Mouse (Mus musculus) midbrain, embryonic 12.5 days (tissue): ENCODE data around the gene Smarca2. TPM values are rescaled to one million over a fixed set of nuclear protein-coding genes. Genes with fewer than 3 reads are reported as not detected.

ENCODE experiments used
- ATAC-seq: fragments of 200-750 bp; cut with Nextera tagmentation; 2 replicates; pipeline ENCODE4 v1.8.0; 2017; ENCODE audit warnings: low read depth, moderate TSS enrichment, moderate library complexity; ENCODE audit not compliant: low FRiP score
- H3K27ac ChIP-seq: fragments of 300-500 bp; sonication (generic); replicated peaks from 2 replicates; pipeline ENCODE4 v1.5.1; 2016; ENCODE audit warnings: mild to moderate bottlenecking
- H3K27me3 ChIP-seq: fragments of 300-500 bp; sonication (generic); 2 replicates; pipeline ENCODE4 v1.6.1; 2016; ENCODE audit warnings: mild to moderate bottlenecking
- H3K36me3 ChIP-seq: fragments of 300-500 bp; sonication (generic); 2 replicates; pipeline ENCODE4 v1.6.1; 2016
- H3K4me1 ChIP-seq: fragments of 300-500 bp; sonication (generic); 2 replicates; pipeline ENCODE4 v1.6.1; 2016
- H3K4me2 ChIP-seq: fragments of 300-500 bp; sonication (generic); replicated peaks from 2 replicates; pipeline ENCODE4 v1.6.1; 2016; ENCODE audit warnings: mild to moderate bottlenecking, moderate library complexity
- H3K4me3 ChIP-seq: fragments of 300-500 bp; sonication (generic); 2 replicates; pipeline ENCODE4 v1.5.1; 2016; ENCODE audit warnings: mild to moderate bottlenecking
- H3K9ac ChIP-seq: fragments of 300-500 bp; sonication (generic); replicated peaks from 2 replicates; pipeline ENCODE4 v1.6.1; 2016; ENCODE audit warnings: mild to moderate bottlenecking, moderate library complexity
- H3K9me3 ChIP-seq: fragments of 300-500 bp; sonication (generic); 2 replicates; pipeline ENCODE4 v1.6.1; 2016; ENCODE audit warnings: mild to moderate bottlenecking
- WGBS: fragments of 180-500 bp; shearing (Covaris S2); methylation state at CpG from one replicate; pipeline ENCODE4 v1.1.7; 2016; 5-methylcytosine and 5-hydroxymethylcytosine counted together
- polyA plus RNA-seq: library from polyadenylated mRNA; unstranded; fragments of >200 nt; fragmentation: Nextera tagmentation; extraction: Ambion mirVana; gene quantifications from 2 replicates; pipeline ENCODE4 v1.2.1, GENCODE M21; 2016

The Smarca2 gene
- polyA plus RNA-seq, 1 experiment from 2014 or later: 52.7 TPM

- peaks cover 8% of the 10 kb centered on the region for H3K4me1 ChIP-seq
- no peak overlapping the region for H3K4me2 ChIP-seq
- no peak for ATAC-seq
- no peak overlapping the region for H3K4me3 ChIP-seq
- no peaks in the 10 kb centered on the region for H3K27me3 ChIP-seq
- no peaks in the 10 kb centered on the region for H3K9me3 ChIP-seq
- H3K27ac ChIP-seq: no peak overlapping the region
- H3K36me3 ChIP-seq: no peaks in the 10 kb centered on the region
- no peak overlapping the region for H3K9ac ChIP-seq
- 92% methylated on average over 5 of the region's 5 CpGs for WGBS
These were observed 27.4 kb downstream of the Smarca2 start for GRCm38 (mm10) chr19:26632228-26632627.

- no peak overlapping the region for H3K4me2 ChIP-seq
- 0 out of 2 replicates have a peak, but pooled peaks cover 7% of the 10 kb centered on the region for H3K4me1 ChIP-seq
- no peaks in the 10 kb centered on the region for H3K27me3 ChIP-seq
- no peak overlapping the region for H3K4me3 ChIP-seq
- H3K9me3 ChIP-seq: no peaks in the 10 kb centered on the region
- no peak overlapping the region for H3K27ac ChIP-seq
- WGBS: 93% methylated on average over 13 of the region's 13 CpGs
- H3K36me3 ChIP-seq: no peaks in the 10 kb centered on the region
- ATAC-seq: no peak
- no peak overlapping the region for H3K9ac ChIP-seq
These were observed 35.7 kb downstream of the Smarca2 start for GRCm38 (mm10) chr19:26640556-26640955.

GRCm38 (mm10) chr19:26641269-26641668 is 36.4 kb downstream of the Smarca2 start:
- H3K4me1 ChIP-seq: 0 out of 2 replicates have a peak, but pooled peaks cover 7% of the 10 kb centered on the region
- no peak for ATAC-seq
- no peak overlapping the region for H3K4me3 ChIP-seq
- no peak overlapping the region for H3K4me2 ChIP-seq
- H3K27ac ChIP-seq: no peak overlapping the region
- H3K27me3 ChIP-seq: no peaks in the 10 kb centered on the region
- no peaks in the 10 kb centered on the region for H3K9me3 ChIP-seq
- H3K36me3 ChIP-seq: no peaks in the 10 kb centered on the region
- H3K9ac ChIP-seq: no peak overlapping the region
- WGBS: 90% methylated on average over 10 of the region's 10 CpGs

GRCm38 (mm10) chr19:26643011-26643410 is 38.2 kb downstream of the Smarca2 start:
- Histone ChIP-seq H3K4me2 (no peak overlapping the region), H3K4me1 (0 out of 2 replicates have a peak, but pooled peaks cover 7% of the 10 kb centered on the region), H3K27ac (no peak overlapping the region), H3K36me3 (no peaks in the 10 kb centered on the region), H3K9me3 (no peaks in the 10 kb centered on the region), H3K4me3 (no peak overlapping the region), H3K9ac (no peak overlapping the region), H3K27me3 (no peaks in the 10 kb centered on the region)
- ATAC-seq: no peak
- 31% methylated on average over 4 of the region's 4 CpGs for WGBS

GRCm38 (mm10) chr19:26643936-26644335 is 39.1 kb downstream of the Smarca2 start:
- no peak for ATAC-seq
- Histone ChIP-seq H3K27ac (no peak overlapping the region), H3K4me1 (0 out of 2 replicates have a peak, but pooled peaks cover 7% of the 10 kb centered on the region), H3K4me2 (no peak overlapping the region), H3K4me3 (no peak overlapping the region), H3K27me3 (no peaks in the 10 kb centered on the region), H3K9ac (no peak overlapping the region), H3K36me3 (no peaks in the 10 kb centered on the region), H3K9me3 (no peaks in the 10 kb centered on the region)
- 79% methylated on average over 4 of the region's 4 CpGs for WGBS

GRCm38 (mm10) chr19:26645016-26645415 is 40.2 kb downstream of the Smarca2 start:
- H3K36me3 ChIP-seq: no peaks in the 10 kb centered on the region
- no peaks in the 10 kb centered on the region for H3K27me3 ChIP-seq
- H3K9ac ChIP-seq: no peak overlapping the region
- no peak overlapping the region for H3K4me2 ChIP-seq
- 85% methylated on average over 3 of the region's 3 CpGs for WGBS
- no peak overlapping the region for H3K4me3 ChIP-seq
- no peak for ATAC-seq
- H3K9me3 ChIP-seq: no peaks in the 10 kb centered on the region
- no peak overlapping the region for H3K27ac ChIP-seq
- 0 out of 2 replicates have a peak, but pooled peaks cover 7% of the 10 kb centered on the region for H3K4me1 ChIP-seq

GRCm38 (mm10) chr19:26646128-26646527 is 41.3 kb downstream of the Smarca2 start:
- H3K36me3 ChIP-seq: no peaks in the 10 kb centered on the region

GRCm38 (mm10) chr19:26650585-26651273 is 45.9 kb downstream of the Smarca2 start:
- Histone ChIP-seq H3K4me3 (no peak overlapping the region), H3K9me3 (no peaks in the 10 kb centered on the region), H3K4me1 (no peaks in the 10 kb centered on the region), H3K4me2 (no peak overlapping the region), H3K9ac (no peak overlapping the region), H3K27me3 (no peaks in the 10 kb centered on the region), H3K27ac (no peak overlapping the region), H3K36me3 (no peaks in the 10 kb centered on the region)
- WGBS: 92% methylated on average over 7 of the region's 7 CpGs
- ATAC-seq: no peak

More at GRCm38 (mm10) chr19:26646128-26646527, 41.3 kb downstream of the Smarca2 start:
- no peaks in the 10 kb centered on the region for H3K9me3 ChIP-seq
- H3K4me1 ChIP-seq: 0 out of 2 replicates have a peak, but pooled peaks cover 7% of the 10 kb centered on the region
- H3K4me3 ChIP-seq: no peak overlapping the region
- WGBS: 50% methylated on average over 2 of the region's 2 CpGs
- no peak overlapping the region for H3K9ac ChIP-seq
- no peak for ATAC-seq
- no peak overlapping the region for H3K4me2 ChIP-seq
- no peak overlapping the region for H3K27ac ChIP-seq
- H3K27me3 ChIP-seq: no peaks in the 10 kb centered on the region

GRCm38 (mm10) chr19:26658324-26658723 is 53.5 kb downstream of the Smarca2 start:
- Histone ChIP-seq H3K9ac (no peak overlapping the region), H3K4me3 (no peak overlapping the region), H3K27ac (no peak overlapping the region), H3K9me3 (no peaks in the 10 kb centered on the region), H3K36me3 (no peaks in the 10 kb centered on the region), H3K4me1 (no peaks in the 10 kb centered on the region), H3K4me2 (no peak overlapping the region), H3K27me3 (no peaks in the 10 kb centered on the region)
- WGBS: 88% methylated on average over 7 of the region's 7 CpGs
- no peak for ATAC-seq

GRCm38 (mm10) chr19:26659976-26660375 is 55.1 kb downstream of the Smarca2 start:
- Histone ChIP-seq H3K36me3 (no peaks in the 10 kb centered on the region), H3K27me3 (no peaks in the 10 kb centered on the region), H3K4me1 (no peaks in the 10 kb centered on the region), H3K9ac (no peak overlapping the region), H3K9me3 (no peaks in the 10 kb centered on the region), H3K4me3 (no peak overlapping the region), H3K27ac (no peak overlapping the region), H3K4me2 (no peak overlapping the region)
- 87% methylated on average over 5 of the region's 5 CpGs for WGBS
- no peak for ATAC-seq

GRCm38 (mm10) chr19:26661198-26661597 is 56.3 kb downstream of the Smarca2 start:
- H3K4me3 ChIP-seq: no peak overlapping the region
- H3K27ac ChIP-seq: no peak overlapping the region
- no peak for ATAC-seq
- H3K4me1 ChIP-seq: no peaks in the 10 kb centered on the region
- H3K4me2 ChIP-seq: no peak overlapping the region
- no peaks in the 10 kb centered on the region for H3K27me3 ChIP-seq
- H3K9ac ChIP-seq: no peak overlapping the region
- H3K36me3 ChIP-seq: no peaks in the 10 kb centered on the region
- 89% methylated on average over 3 of the region's 3 CpGs for WGBS
- H3K9me3 ChIP-seq: no peaks in the 10 kb centered on the region

GRCm38 (mm10) chr19:26666303-26666702 is 61.5 kb downstream of the Smarca2 start:
- H3K9me3 ChIP-seq: no peaks in the 10 kb centered on the region
- no peak overlapping the region for H3K9ac ChIP-seq
- no peak for ATAC-seq
- 87% methylated on average over 5 of the region's 5 CpGs for WGBS
- no peak overlapping the region for H3K4me2 ChIP-seq
- H3K27ac ChIP-seq: no peak overlapping the region
- no peaks in the 10 kb centered on the region for H3K4me1 ChIP-seq
- no peaks in the 10 kb centered on the region for H3K27me3 ChIP-seq
- H3K4me3 ChIP-seq: no peak overlapping the region
- H3K36me3 ChIP-seq: no peaks in the 10 kb centered on the region

GRCm38 (mm10) chr19:26670089-26670488 is 65.2 kb downstream of the Smarca2 start:
- 94% methylated on average over 6 of the region's 6 CpGs for WGBS
- no peaks in the 10 kb centered on the region for H3K9me3 ChIP-seq
- ATAC-seq: no peak
- no peak overlapping the region for H3K27ac ChIP-seq
- H3K4me3 ChIP-seq: no peak overlapping the region
- H3K27me3 ChIP-seq: no peaks in the 10 kb centered on the region
- 0 out of 2 replicates have a peak, but pooled peaks cover 2% of the 10 kb centered on the region for H3K36me3 ChIP-seq
- no peak overlapping the region for H3K4me2 ChIP-seq
- H3K4me1 ChIP-seq: no peaks in the 10 kb centered on the region
- no peak overlapping the region for H3K9ac ChIP-seq
